Mouse (Mus musculus): Measurements from ENCODE around the gene BC005624. TPM values are rescaled to one million over a fixed set of nuclear protein-coding genes. Genes with fewer than 3 reads are reported as not detected.
"Not testable (repeated sequence)": the region's sequence is repeated elsewhere in the genome, so short reads cannot be mapped to it uniquely, and the experiment has no call there.

BC005624 gene
- total RNA-seq, 2 experiments from 2014 or later, result 37.3 to 42.8 TPM

- DNase-seq (ENCODE audit: low spot score in 2 of 2), result peak in 1 of 2 experiments; percentile 55
These were observed 3.4 kb upstream of the BC005624 start for GRCm38 (mm10) chr2:30985111-30986020.

GRCm38 (mm10) chr2:30983024-30983423 is 1.0 kb upstream of the BC005624 start:
- no peak for DNase-seq (ENCODE audit: low spot score in 2 of 2)

GRCm38 (mm10) chr2:30967352-30968327 is 14.4 kb downstream of the BC005624 start, which contains the start of gene Tor1a:
TSS of gene Tor1a (minus strand) at chr2:30967933.
- DNase-seq (ENCODE audit: low spot score in 2 of 2), result peak; percentile 71 to 80

- DNase-seq (ENCODE audit: low spot score in 2 of 2), result no peak
These were observed 15.2 kb downstream of the BC005624 start for GRCm38 (mm10) chr2:30966826-30967225.

- no peak for DNase-seq (ENCODE audit: low spot score in 2 of 2)
These were observed 16.4 kb downstream of the BC005624 start for GRCm38 (mm10) chr2:30965627-30966026.

GRCm38 (mm10) chr2:30962570-30963254 is 19.3 kb downstream of the BC005624 start:
- no peak for DNase-seq (ENCODE audit: low spot score in 2 of 2)

- DNase-seq (ENCODE audit: low spot score in 2 of 2), result no peak
These were observed 22.1 kb downstream of the BC005624 start for GRCm38 (mm10) chr2:30959856-30960255.

- no peak for DNase-seq (ENCODE audit: low spot score in 2 of 2)
These were observed 23.3 kb downstream of the BC005624 start for GRCm38 (mm10) chr2:30958726-30959125.

GRCm38 (mm10) chr2:30957511-30957910 is 24.5 kb downstream of the BC005624 start:
- DNase-seq (ENCODE audit: low spot score in 2 of 2), result no peak

- DNase-seq (ENCODE audit: low spot score in 2 of 2), result no peak
These were observed 27.2 kb downstream of the BC005624 start for GRCm38 (mm10) chr2:30954797-30955196.

- peak; percentile 49 to 75 for DNase-seq (ENCODE audit: low spot score in 2 of 2)
These were observed 29.0 kb downstream of the BC005624 start, which contains the start of gene Tor1b for GRCm38 (mm10) chr2:30952824-30953490. TSS of gene Tor1b (plus strand) at chr2:30952959.

GRCm38 (mm10) chr2:30952457-30952823 is 29.6 kb downstream of the BC005624 start:
- DNase-seq (ENCODE audit: low spot score in 2 of 2), result no peak

GRCm38 (mm10) chr2:30942603-30943011 is 39.4 kb downstream of the BC005624 start:
- DNase-seq (ENCODE audit: low spot score in 2 of 2), result no peak

GRCm38 (mm10) chr2:30942116-30942515 is 39.9 kb downstream of the BC005624 start:
- not testable (repeated sequence) for DNase-seq (ENCODE audit: low spot score in 2 of 2)

GRCm38 (mm10) chr2:30941586-30941985 is 40.4 kb downstream of the BC005624 start:
- no peak for DNase-seq (ENCODE audit: low spot score in 2 of 2)

- no peak for DNase-seq (ENCODE audit: low spot score in 2 of 2)
These were observed 43.4 kb downstream of the BC005624 start for GRCm38 (mm10) chr2:30938574-30938991.

- no peak for DNase-seq (ENCODE audit: low spot score in 2 of 2)
These were observed 44.3 kb downstream of the BC005624 start for GRCm38 (mm10) chr2:30937731-30938130.

- no peak for DNase-seq (ENCODE audit: low spot score in 2 of 2)
These were observed 45.2 kb downstream of the BC005624 start for GRCm38 (mm10) chr2:30936808-30937207.

- DNase-seq (ENCODE audit: low spot score in 2 of 2), result peak in 1 of 2 experiments; percentile 51
These were observed 48.0 kb downstream of the BC005624 start for GRCm38 (mm10) chr2:30933917-30934450.

GRCm38 (mm10) chr2:30933032-30933431 is 49.0 kb downstream of the BC005624 start:
- no peak for DNase-seq (ENCODE audit: low spot score in 2 of 2)
